Mouse (Mus musculus): ENCODE data around the gene Traf6.
"Not testable (repeated sequence)": the region's sequence is repeated elsewhere in the genome, so short reads cannot be mapped to it uniquely, and the experiment has no call there.

Traf6 gene

DNA sequence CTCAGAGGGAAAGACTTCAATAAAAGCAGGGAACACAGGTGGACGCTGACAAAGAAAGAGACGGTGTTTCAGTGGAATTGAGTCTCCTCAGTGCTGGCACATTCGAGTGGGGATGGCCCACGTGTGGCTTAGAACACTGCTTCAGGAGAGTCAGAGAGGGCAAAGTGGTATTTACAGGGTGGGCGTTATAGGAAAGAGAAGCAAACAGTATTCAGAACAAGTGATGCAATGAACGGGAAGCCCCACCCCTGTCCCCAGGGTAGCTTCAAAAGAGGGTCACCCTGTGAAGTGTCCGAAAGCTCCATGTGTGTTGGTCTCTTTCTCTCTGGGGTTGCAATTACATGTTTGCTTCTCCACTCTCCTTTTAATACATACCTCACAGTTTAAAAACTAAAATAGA lies 17.4 kb downstream of the Traf6 start:
- DNase-seq, result no peak

DNA sequence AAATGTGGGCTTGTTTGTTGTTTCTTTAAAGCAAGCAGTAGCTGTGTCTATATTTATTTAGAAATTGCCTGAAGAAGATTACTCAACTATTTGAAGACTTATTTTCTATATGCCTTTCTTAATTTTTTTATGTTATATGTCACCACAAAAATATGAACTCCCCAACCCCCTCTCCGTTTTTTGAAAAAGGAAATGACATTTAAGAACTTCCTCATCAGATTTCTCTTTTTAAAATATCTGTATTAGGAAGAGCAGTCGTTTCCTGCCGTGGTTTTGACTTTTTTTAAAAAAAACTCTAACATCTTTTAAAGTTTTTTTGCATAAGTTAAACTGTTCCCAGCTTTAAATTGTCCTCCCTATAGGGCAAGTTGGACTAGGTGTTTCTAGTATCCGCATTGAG lies 21.1 kb downstream of the Traf6 start:
- no peak for DNase-seq

DNA sequence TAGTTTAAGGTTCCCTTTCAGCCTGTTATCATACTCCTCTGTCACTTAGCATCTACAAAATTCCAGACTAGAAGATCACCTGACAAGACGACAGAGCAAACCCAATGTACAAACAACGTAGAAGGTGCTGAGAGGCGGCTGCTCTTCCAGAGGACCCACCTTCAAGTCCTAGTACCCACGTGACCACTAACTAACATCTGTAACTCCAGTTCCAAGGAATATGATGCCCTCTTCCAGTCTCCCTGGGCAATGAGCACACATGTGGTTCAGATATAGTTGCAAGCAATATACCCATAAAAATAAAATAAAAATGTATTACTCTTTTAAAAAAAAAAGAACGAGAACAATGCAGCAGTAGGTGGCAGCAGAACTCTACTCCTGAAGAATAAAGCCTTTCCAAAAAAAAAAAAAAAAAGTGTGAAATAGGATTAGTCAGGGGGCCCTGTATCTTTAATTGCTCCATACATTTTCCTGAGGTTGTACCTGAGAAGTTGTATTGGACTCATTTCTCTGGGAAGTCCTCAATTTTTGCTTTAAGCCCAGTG lies 27.8 kb downstream of the Traf6 start:
- DNase-seq, result no peak

DNA sequence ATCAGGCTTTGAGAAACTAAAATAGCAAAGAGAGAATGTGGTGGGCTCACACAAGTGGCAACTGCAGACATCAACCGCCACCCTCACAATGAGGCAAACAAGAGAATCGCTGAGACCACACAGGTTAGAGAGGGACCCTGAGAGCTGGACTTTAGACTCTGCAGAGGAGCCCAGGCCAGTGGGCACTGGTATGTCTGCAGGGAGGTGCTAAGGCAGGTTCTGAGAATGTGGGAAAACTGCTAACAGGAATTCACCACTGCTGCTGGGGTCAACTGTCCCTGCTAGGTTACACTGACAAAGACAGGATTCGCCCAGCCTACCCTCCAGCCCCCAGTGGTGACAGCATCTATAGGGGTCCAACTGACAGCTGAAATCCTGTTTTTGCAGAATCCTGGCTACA lies 33.4 kb downstream of the Traf6 start:
- DNase-seq, result no peak

DNA sequence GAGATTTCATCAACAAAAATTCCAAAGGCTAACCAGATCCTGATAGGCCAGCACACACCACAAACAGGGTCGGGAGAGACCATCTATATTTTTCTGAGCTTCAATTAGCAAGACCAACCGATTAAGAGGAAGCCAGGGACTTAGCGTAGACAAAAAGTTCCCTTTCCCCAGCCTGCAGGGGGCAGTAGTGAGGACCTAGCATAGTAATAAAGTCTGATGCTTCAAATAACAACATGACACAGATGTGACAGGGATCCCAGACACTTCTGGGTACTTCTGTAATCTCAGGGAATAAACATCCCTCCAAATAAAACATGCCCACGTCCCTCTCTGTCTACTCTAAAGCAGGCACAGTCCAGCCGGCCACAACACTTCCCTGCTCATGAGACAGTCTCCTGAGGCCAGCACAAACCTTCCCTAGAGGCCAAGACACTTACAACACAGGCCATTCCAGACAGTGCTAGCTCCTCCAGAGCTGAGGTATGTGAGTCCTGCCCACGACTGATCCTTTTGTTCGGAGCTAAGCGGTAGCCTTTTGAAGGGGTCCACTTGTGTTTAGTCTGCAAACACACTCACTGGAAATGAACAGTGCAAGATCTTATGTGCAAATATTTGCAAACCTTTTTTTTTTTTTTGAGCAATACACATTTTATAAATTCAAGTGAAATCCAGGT lies 37.6 kb downstream of the Traf6 start:
- DNase-seq, result peak; percentile 69

DNA sequence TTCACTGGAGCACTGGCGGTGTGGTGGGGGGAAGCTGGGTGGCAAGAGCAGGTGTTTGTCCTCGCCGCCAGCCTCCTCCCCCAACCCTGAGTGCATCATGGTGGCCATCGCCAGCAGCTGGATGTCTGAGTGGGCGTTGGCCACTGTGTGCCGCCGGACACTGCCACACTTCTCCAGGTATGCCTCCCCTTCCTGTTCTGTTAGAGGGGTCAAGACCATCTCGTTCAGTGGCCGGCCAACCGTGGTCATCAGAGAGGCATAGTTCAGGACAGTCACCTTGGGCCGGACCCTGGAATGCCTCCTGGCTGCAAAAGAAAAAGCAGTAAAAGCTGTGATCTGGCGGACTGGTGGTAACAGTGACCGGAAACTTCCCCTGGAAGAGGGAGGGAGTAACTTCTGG lies 38.9 kb downstream of the Traf6 start:
- DNase-seq, result no peak

DNA sequence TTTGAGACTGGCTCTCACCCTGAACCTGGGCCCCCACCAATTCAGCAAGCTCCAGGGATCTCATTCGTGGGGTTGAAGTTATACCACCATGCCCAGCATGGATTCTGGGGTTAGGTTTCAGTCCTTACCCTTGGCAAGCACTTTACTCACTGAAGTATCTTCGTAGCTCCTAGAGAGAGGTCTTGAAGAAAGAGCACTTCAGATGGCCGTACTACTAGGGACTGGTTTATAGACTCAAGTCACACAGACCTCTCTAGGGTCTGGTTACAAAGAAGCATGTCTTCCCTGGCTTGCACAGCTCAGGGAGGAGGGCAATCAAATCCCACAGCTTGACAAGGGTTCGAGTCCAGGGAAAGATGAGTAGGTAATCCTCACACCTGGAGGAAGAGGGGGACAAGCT lies 43.6 kb downstream of the Traf6 start:
- DNase-seq, result no peak

DNA sequence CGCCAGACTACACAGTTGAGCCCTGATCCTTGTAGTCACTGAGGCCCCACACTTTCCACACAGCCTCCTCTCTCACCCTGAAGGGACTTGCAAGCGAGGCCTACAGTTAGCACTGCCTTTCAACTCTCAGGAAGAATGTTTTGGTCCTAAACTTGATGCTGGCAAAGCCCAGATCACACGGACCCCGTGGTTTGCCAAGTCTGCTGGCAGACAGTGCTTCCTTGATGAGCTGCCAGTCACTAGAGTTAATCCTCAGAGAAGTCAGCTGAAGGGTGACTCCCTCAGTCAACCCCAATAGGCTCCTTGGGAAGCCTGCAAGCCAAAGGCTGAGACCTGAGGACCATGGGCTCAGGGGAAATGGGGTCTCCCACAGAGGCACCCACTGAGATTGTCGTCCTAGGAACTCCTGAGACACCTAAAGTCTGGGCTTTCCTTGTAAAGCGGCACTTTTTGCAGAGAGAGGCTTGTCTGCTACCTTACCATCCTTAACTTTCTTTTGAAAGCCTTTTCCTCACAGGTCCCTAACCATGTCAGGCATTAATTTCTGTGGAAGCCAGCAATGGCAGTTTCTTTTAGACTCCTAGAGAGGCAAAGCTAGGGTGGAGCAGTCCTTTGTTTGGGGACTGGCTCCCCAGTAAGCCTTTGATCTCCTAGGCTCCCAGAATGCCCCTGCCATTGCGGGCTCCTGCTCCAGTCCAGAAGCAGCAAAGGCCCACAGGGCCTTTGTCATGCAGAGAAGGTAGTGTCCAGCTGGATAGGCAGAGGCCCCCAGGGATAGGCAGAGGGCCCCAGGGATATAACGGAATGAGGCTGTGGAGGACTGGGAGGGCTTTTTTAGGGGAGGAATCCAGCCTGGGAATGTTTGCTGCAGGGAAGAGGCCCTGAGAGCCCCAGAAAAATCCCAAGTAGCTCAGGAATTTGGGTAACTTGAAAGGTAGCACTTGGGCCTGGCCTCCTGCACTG lies 44.4 kb downstream of the Traf6 start:
- no peak for DNase-seq

DNA sequence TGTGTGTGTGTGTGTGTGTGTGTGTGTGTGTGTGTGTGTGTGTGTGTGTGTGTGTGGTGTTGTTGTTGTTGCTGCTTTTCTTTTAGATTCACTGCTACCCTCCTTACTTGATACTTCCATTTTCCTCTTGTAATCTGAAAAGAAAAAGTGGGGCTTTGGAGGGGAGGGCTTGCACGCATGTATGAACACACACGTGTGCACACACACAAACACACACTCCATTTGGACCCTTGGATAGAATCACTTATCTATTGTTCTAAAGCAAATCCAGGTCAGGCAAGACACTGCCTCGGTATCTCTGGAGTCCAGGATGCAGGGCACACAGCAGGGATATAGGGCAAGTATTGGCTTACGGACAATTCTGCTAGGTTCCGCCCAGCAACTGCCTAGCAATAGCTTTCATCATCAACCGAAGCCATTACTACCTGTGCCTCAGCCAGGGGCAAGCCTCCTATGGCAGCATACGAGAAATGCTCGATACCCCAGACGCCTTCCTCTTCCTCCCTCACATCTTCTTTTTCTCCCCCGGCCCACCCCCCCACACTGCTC lies 45.2 kb downstream of the Traf6 start:
- DNase-seq, result no peak

DNA sequence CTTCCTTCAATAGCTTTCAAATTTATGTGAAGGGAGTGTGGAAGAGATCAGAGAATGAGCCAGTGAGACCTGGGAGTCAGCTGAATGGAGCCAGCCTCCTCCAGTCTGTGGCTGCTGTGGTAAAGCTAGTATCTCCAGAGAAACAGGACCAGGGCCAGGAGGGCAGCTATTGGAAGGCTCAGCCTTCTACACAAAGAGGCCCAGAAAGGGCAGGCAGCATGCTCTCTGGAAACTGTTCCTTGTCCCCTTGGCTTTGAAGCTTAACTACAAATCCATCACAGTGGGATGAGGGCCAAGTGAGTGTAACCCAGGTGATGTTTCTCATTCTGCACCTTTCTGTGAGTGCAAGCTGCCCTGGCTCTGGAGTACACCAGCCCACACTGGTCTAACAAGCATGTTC lies 49.6 kb downstream of the Traf6 start:
- no peak for DNase-seq

DNA sequence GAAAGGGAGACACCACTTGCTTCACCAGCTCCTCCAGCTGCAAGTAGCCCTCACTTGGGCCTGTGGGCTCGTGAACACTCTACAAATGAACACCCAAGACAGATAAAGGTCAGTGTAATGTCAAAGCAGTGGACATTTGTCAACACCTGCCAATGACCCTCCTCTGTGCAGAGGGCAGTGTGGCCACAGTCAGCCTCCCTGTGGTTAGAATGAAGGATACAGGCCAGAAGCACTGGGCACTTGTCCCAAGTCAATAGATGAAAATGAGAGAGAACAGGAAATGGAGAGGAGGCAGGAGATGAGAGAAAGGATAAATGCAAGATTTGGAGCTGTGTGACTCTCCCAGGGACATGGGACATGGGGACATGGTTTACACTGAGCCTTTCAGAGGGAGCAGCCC lies 51.2 kb downstream of the Traf6 start:
- DNase-seq, result no peak

DNA sequence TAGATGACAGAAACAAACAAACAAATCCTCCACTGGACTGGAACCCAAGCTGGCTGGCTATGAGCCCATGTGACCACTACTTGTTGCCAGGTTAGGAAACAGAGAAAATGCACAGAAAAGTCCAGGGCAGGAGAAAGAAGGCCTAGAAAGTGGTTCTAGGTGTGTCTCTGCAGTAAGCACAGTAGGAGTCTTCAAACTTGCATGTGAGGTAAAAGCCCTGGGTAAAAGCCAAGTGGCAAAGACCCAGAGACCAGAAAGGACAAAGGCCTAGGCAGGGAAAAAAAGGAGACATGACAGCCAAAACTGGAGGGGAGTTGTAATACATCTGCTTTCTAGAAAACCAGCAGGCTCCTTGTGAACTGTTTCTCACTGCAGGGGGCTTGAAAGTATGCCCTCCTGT lies 52.7 kb downstream of the Traf6 start:
- DNase-seq, result no peak

DNA sequence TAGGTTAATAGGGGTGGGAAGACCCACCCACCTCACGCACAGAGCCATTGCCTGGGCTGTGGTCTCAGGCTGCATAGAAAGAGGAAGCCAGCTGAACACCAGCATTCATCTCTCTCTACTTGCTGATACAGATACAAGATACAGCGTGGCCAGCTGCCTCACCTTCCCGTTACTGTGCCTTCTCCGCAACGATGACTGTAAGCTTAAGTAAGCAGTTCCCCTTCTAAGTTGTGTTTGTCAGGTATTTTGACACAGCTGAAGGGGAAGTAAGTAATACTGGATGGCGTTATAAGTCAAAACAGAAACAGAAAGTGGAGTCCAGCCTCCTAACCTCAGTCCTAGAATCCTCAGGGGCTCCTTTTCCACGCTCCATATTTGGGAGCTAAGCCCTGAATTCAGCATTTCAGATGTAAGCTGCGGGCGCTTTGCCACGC lies 54.6 kb downstream of the Traf6 start:
- DNase-seq, result no peak

DNA sequence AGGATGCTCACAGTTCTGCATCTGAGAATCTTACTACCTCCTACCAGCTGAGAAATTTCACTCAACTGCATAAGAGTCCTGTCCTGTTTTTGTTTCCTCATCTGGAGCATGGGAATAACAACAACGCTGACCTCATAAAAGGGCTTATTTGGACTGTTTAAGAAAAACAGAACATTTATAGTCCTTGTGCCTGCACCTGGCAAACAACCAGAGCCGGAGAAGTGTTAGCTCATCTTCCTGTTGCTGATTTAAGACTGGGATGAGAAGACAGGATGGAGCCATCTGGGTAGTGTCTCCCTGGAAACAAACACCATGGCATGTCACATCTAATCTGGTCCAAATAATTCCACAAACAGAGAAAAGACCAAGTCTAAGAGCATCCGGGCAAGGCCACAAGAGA lies 55.3 kb downstream of the Traf6 start:
- no peak for DNase-seq

DNA sequence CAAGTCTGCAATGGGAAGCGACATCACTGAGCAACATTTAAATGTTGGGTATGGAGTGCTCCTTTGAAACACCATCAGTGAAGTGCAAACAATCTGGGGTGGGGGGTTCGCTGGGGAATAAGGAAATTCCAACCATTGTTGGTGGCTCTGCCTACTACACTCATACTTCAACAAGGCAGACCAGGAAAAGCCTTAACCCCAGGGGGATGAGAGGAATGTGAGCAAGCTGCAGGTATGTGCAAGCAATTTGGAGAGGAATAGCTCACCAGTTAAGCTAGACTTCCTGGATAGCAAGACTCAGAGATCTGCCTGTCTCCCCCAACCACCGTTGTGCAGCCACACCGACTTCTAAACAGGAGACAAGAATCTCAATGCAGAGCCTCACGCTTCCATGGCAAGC lies 61.7 kb downstream of the Traf6 start:
- DNase-seq, result no peak

DNA sequence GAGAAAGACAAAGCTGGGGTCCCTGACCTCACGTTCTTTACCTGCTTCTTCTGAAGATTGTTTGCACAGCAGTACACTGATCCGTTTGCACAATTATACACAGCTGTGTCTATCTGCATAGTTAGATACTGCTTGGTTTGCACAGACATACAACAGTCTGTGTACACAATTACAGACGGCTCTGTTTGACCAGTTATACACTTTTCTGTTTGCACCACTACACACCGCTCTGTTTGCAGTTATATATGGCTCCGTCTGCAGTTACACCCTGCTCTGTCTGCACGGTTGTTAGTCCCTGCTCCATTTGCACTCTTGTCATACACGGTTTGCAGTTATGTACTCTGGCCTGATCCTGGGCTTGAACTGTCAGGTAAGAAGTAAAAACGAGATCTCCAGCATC lies 63.4 kb downstream of the Traf6 start:
- DNase-seq, result no peak

DNA sequence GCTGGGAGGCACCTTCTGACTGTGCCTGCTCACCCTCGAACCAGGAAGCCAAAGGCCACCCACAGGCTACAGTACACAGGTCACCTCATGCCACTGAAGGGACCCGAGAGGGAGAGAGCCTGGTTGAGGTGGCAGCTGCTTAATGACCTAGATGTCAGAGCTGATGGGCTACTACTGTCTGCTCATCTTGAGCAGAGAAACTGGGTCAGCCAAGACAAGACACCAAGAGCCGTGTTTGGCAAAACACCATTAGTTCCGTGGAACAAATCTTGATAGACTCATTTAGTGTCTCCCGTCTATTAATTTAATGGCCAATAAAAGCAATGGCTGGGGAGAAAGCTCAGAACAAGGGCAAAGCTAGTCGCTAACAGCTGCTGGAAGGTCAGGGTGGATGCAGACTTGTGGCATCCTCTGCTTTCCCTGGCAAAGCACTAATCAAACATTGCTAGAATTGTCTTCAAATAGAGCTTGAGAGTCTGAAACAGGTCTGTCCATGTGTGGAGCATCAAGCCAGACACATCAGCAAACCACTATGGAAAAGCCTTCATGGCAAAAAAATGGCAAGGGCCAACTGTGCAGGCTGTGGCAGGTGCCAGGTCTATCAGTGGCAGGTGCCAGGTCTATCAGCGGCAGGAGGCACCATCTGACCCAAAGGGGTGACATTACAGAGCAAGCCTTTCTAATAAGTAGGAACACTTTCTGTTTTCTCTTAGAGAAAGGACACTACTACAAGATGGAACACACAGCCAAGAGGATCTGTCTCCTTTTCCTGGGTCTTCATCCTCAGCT lies 64.0 kb downstream of the Traf6 start:
- no peak for DNase-seq

DNA sequence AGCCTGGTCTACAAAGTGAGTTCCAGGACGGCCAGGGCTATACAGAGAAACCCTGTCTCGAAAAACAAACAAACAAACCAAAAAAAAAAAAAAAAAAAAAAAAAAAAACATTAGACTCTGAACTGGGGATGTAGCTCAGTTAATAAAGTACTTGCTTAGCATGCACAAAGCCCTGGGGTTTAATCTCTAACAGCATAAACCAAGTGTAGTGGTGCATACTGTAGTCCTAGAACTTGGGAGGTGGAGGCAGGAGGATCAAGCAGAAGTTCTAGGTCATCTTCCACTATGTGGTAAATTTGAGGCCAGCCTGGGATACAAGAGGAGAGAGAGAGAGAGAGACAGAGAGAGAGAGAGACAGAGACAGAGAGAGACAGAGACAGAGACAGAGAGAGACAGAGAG lies 67.4 kb downstream of the Traf6 start:
- DNase-seq, result not testable (repeated sequence)

DNA sequence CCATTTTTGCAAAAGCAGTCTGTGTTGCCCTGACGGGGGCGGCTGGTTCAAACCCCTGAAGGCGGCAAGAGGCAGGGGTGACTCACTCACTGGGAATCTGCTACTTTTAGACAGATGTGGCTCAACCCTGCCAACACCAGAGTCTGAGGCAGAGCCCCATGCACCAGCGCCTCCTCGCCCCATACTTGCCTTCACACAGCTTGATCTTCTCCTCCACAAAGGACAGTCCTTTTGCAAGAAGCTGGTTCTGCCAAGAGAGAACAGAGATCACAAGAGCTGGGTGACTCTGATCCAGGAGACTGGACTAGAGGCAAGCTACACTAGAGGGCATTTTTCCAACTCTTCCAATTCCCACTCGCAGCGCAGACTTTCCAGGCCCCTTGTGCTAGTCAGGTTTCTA lies 68.3 kb downstream of the Traf6 start:
- no peak for DNase-seq

Measured in thymus, postnatal 14 days (tissue).